In the genomic region with DNA sequence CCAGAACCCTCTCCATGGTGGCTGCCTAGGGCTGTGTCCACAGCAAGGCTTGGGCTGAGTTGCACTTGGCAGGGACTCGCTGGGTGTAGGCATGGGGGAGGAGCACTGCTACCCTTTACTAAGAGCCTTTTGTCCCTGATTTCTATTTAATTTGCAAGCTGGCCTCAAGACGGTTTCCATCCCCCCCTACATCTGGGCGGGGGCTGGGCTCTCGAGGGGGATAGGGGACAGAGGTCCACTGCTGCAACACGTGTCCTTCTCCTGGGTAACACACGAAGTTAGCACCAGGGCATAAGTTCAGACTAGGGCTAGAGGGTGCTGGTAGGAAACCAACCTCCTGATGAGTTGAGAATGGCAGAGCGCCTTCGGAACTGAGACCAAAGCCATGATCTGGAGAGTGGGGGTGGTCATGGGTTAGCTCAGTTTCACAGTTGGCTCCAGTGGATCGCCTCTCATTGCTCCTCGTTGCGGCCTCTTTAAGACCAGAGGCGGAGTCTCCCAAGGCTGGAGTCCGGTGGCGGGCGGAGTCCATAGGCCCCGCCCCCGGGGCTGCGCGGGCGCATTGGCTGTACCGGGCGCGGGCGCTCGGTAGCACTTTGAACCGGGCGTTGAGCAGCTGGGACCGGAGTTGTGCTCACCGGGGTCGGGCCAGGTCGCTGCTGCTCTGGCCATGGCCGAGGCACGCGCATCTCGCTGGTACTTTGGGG, we compare ENCODE assay signal across 8 mouse cellular contexts. TPM values are rescaled to one million over a fixed set of nuclear protein-coding genes. Genes with fewer than 3 reads are reported as not detected.
DNase-seq lines count a peak whose midpoint lies in the region; ATAC-seq and TF ChIP-seq lines count a peak whose summit lies in the region.

A gene (plus strand): TSS at position 524 of the 707 bp plus-strand sequence.

- DNase-seq in CD4-positive helper T cell, adult 2 months (ENCODE audit: low read depth, low spot score) = peak; percentile 79
- peak; percentile 52 for DNase-seq in brain, embryonic 18.5 days (ENCODE audit: low read depth, low spot score)
- DNase-seq in midbrain, postnatal 0 days (ENCODE audit: low spot score) = peak; percentile 94
- DNase-seq in spleen, postnatal 14 days (ENCODE audit: low spot score in 2 of 2) = peak; percentile 76 to 81

- WGBS in heart, embryonic 11.5 days (ENCODE audit: insufficient replicate concordance) = under 1% methylated on average over 35 of the region's 35 CpGs
- under 1% methylated on average over 35 of the region's 35 CpGs for WGBS in kidney, embryonic 15.5 days
- WGBS in limb, embryonic 15.5 days = under 1% methylated on average over 35 of the region's 35 CpGs
- WGBS in midbrain, postnatal 0 days = under 1% methylated on average over 35 of the region's 35 CpGs

- peak within 1 kb of the TSS; percentile 84 for H3K9ac ChIP-seq in heart, embryonic 11.5 days (ENCODE audit: low read depth, low read length)
- peak within 1 kb of the TSS; percentile 75 for H3K9ac ChIP-seq in kidney, embryonic 15.5 days
- peak within 1 kb of the TSS; percentile 79 for H3K9ac ChIP-seq in limb, embryonic 15.5 days
- peak within 1 kb of the TSS; percentile 64 for H3K9ac ChIP-seq in midbrain, postnatal 0 days (replicated peaks; ENCODE audit: low read length, poor library complexity, severe bottlenecking)

- peaks cover 74% of the 10 kb centered on the region for H3K4me1 ChIP-seq in erythroblast, embryonic 14.5 days (ENCODE audit: control insufficient read depth)
- H3K4me1 ChIP-seq in heart, embryonic 11.5 days (ENCODE audit: control insufficient read depth, insufficient read depth, low read length) = peaks cover 20% of the 10 kb centered on the region
- H3K4me1 ChIP-seq in kidney, embryonic 15.5 days = peaks cover 54% of the 10 kb centered on the region
- H3K4me1 ChIP-seq in limb, embryonic 15.5 days = peaks cover 37% of the 10 kb centered on the region
- H3K4me1 ChIP-seq in midbrain, postnatal 0 days (ENCODE audit: insufficient read depth, low read length) = peaks cover 18% of the 10 kb centered on the region

- no peaks in the 10 kb centered on the region for H3K9me3 ChIP-seq in erythroblast, embryonic 14.5 days (ENCODE audit: control insufficient read depth, low read length)
- no peaks in the 10 kb centered on the region for H3K9me3 ChIP-seq in heart, embryonic 11.5 days (replicated peaks; ENCODE audit: control insufficient read depth, low read length)
- no peaks in the 10 kb centered on the region for H3K9me3 ChIP-seq in kidney, embryonic 15.5 days (replicated peaks)
- H3K9me3 ChIP-seq in limb, embryonic 15.5 days = no peaks in the 10 kb centered on the region
- H3K9me3 ChIP-seq in midbrain, postnatal 0 days (ENCODE audit: low read length) = no peaks in the 10 kb centered on the region

- peak within 1 kb of the TSS; percentile 93 for H3K4me2 ChIP-seq in heart, embryonic 11.5 days
- H3K4me2 ChIP-seq in kidney, embryonic 15.5 days = peak within 1 kb of the TSS; percentile 78
- peak within 1 kb of the TSS; percentile 98 for H3K4me2 ChIP-seq in limb, embryonic 15.5 days
- H3K4me2 ChIP-seq in midbrain, postnatal 0 days (ENCODE audit: low read depth, low read length, poor library complexity, severe bottlenecking) = peak within 1 kb of the TSS; percentile 74

- no peaks in the 10 kb centered on the region for H3K27me3 ChIP-seq in erythroblast, embryonic 14.5 days (ENCODE audit: control insufficient read depth)
- no peaks in the 10 kb centered on the region for H3K27me3 ChIP-seq in heart, embryonic 11.5 days (ENCODE audit: control insufficient read depth, insufficient read depth, low read length)
- no peaks in the 10 kb centered on the region for H3K27me3 ChIP-seq in kidney, embryonic 15.5 days
- H3K27me3 ChIP-seq in limb, embryonic 15.5 days = no peaks in the 10 kb centered on the region
- H3K27me3 ChIP-seq in midbrain, postnatal 0 days (ENCODE audit: insufficient read depth, low read length) = no peaks in the 10 kb centered on the region

- H3K4me3 ChIP-seq in erythroblast, embryonic 14.5 days (replicated peaks) = peak within 1 kb of the TSS; percentile 81
- peak within 1 kb of the TSS; percentile 91 for H3K4me3 ChIP-seq in heart, embryonic 11.5 days (ENCODE audit: low read depth, low read length)
- H3K4me3 ChIP-seq in kidney, embryonic 15.5 days (replicated peaks) = peak within 1 kb of the TSS; percentile 82
- H3K4me3 ChIP-seq in limb, embryonic 15.5 days = peak within 1 kb of the TSS; percentile 83
- peak within 1 kb of the TSS; percentile 66 for H3K4me3 ChIP-seq in midbrain, postnatal 0 days (ENCODE audit: low read depth, low read length)

- peak within 1 kb of the TSS; percentile 86 for H3K27ac ChIP-seq in heart, embryonic 11.5 days (ENCODE audit: low read depth, low read length)
- H3K27ac ChIP-seq in kidney, embryonic 15.5 days = peak within 1 kb of the TSS; percentile 89
- peak within 1 kb of the TSS; percentile 85 for H3K27ac ChIP-seq in limb, embryonic 15.5 days
- peak within 1 kb of the TSS; percentile 55 for H3K27ac ChIP-seq in midbrain, postnatal 0 days (ENCODE audit: low read depth, low read length)

- no peak for TF ChIP-seq CTCF in midbrain, postnatal 0 days (IDR thresholded peaks at IDR 0.05)

- peaks cover 71% of the 10 kb centered on the region for H3K36me3 ChIP-seq in erythroblast, embryonic 14.5 days (ENCODE audit: control insufficient read depth)
- H3K36me3 ChIP-seq in heart, embryonic 11.5 days (ENCODE audit: control insufficient read depth, insufficient read depth, low read length) = peaks cover 32% of the 10 kb centered on the region
- H3K36me3 ChIP-seq in kidney, embryonic 15.5 days = peaks cover 57% of the 10 kb centered on the region
- peaks cover 49% of the 10 kb centered on the region for H3K36me3 ChIP-seq in limb, embryonic 15.5 days
- peaks cover 34% of the 10 kb centered on the region for H3K36me3 ChIP-seq in midbrain, postnatal 0 days (ENCODE audit: insufficient read depth, low read length)

- ATAC-seq in heart, embryonic 11.5 days (replicated peaks; ENCODE audit: insufficient number of reproducible peaks, low FRiP score, low TSS enrichment) = peak; percentile 83
- peak; percentile 91 for ATAC-seq in kidney, embryonic 15.5 days (replicated peaks; ENCODE audit: low FRiP score)
- peak; percentile 83 for ATAC-seq in limb, embryonic 15.5 days (ENCODE audit: insufficient number of reproducible peaks, low FRiP score, low TSS enrichment, low read depth)
- ATAC-seq in midbrain, postnatal 0 days (ENCODE audit: low FRiP score) = peak; percentile 86

RNA-seq across cellular contexts. Expression of the gene that starts here (rescaled TPM):
- 5.5 and 6.6 TPM in 2 replicates for polyA plus RNA-seq in erythroblast, embryonic 14.5 days (2012)
- polyA plus RNA-seq in heart, embryonic 11.5 days (2014; fragmentation: Nextera tagmentation; extraction: Ambion mirVana) = 44.2 and 48.3 TPM in 2 replicates
- 84.6 and 91.9 TPM in 2 replicates for polyA plus RNA-seq in kidney, embryonic 15.5 days (2015; fragmentation: Nextera tagmentation; extraction: Ambion mirVana)
- polyA plus RNA-seq in limb, embryonic 15.5 days (2015; fragmentation: Nextera tagmentation; extraction: Ambion mirVana) = 36.7 and 36.9 TPM in 2 replicates
- total RNA-seq in midbrain, postnatal 0 days (2014; rRNA removed) = 28.4 and 30.1 TPM in 2 replicates
- polyA plus RNA-seq in midbrain, postnatal 0 days (2015; fragmentation: Nextera tagmentation; extraction: Ambion mirVana) = 19.8 and 21.4 TPM in 2 replicates

Comparison
In these comparisons a context has a peak if more than half of its experiments do, and no peak if none do; other contexts are left out.
1. Peak in every context shown above with its lines: DNase-seq, ATAC-seq, H3K4me3 ChIP-seq and H3K27ac ChIP-seq.